Mouse (Mus musculus): Measurements from ENCODE around the gene Cep152. TPM values are rescaled to one million over a fixed set of nuclear protein-coding genes. Genes with fewer than 3 reads are reported as not detected.

Gene Cep152
- total RNA-seq, 2 experiments from 2014 or later: 3.2 to 4.1 TPM

DNA sequence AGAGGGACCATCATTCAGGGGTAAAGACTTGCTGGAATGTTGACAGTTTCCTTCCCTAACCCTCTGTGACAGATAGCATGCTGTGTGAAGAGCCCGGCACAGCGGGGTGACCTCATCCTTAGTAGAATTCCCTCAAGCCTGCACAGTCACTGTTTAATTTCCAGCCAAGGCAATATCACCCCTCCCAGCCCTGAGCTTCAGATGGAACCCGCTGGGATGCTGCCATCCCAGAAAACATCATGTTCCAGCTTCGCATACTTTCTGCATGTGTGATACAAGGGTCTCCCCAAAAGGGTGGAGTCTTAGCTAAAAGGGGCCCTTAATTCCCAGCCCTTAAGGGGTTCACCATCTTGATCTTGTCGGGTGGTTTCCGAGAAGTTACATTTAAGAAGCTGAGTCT lies 94.2 kb downstream of the Cep152 start:
- no peak for DNase-seq (ENCODE audit: low spot score in 2 of 2)
- Histone ChIP-seq H3K4me3 (no peak overlapping the region), H3K27ac (no peak overlapping the region)
- TF ChIP-seq CTCF (conservative IDR thresholded peaks at IDR 0.05): no peak

DNA sequence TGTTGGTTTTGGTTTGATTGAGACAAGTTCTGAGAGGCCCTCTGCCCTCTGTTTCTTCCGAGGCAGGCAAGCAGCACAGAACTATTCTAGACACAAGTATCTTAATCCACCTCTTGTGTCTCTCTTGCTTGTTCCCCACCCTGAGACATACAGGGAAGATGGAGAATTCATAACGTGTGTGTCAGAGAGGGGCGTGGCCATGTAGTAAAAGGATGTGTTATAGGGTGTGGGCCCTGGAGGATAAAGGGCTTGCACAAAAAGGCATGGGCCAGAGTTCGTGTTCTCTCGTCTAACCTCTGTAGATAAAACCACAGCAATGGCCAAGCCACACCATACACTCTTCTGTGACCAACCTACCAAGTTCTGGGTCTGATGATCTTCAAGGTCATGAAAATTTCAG lies 98.3 kb downstream of the Cep152 start:
- no peak for TF ChIP-seq CTCF (conservative IDR thresholded peaks at IDR 0.05)
- no peak overlapping the region for H3K4me3 ChIP-seq
- H3K27ac ChIP-seq: no peak overlapping the region
- DNase-seq (ENCODE audit: low spot score in 2 of 2): no peak

DNA sequence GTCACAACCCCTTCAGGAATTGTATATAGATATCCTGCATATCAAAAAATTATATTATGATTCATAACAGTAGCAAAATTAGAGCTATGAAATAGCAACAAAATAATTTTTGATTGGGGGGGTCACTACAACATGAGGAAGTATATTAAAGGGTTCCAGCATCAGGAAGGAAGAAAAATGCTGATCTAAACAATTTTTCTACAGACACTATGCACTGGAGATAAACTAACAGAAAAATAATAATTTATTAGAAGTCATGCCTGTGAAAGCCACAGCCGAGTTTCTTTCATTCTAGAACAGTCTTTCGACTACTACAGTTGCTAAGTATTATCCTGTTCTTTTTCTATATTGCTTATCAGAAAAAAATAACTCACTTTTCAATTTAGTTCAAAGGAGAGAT lies 99.4 kb downstream of the Cep152 start:
- TF ChIP-seq CTCF (conservative IDR thresholded peaks at IDR 0.05): no peak
- DNase-seq (ENCODE audit: low spot score in 2 of 2): no peak
- no peak overlapping the region for H3K4me3 ChIP-seq

GRCm38 (mm10) chr2:125516594-125516993 lies 108.3 kb downstream of the Cep152 start:
- DNase-seq (ENCODE audit: low spot score in 2 of 2): no peak
- H3K27ac ChIP-seq: no peak overlapping the region
- TF ChIP-seq CTCF (conservative IDR thresholded peaks at IDR 0.05): no peak
- no peak overlapping the region for H3K4me3 ChIP-seq

More for the DNA sequence above, 99.4 kb downstream of the Cep152 start:
- H3K27ac ChIP-seq: no peak overlapping the region

- Histone ChIP-seq H3K27ac (no peak overlapping the region), H3K4me3 (no peak overlapping the region)
- DNase-seq (ENCODE audit: low spot score in 2 of 2): no peak
- no peak for TF ChIP-seq CTCF (conservative IDR thresholded peaks at IDR 0.05)
These were observed 109.4 kb downstream of the Cep152 start for GRCm38 (mm10) chr2:125515291-125516057.

- Histone ChIP-seq H3K4me3 (no peak overlapping the region), H3K27ac (no peak overlapping the region)
- TF ChIP-seq CTCF (conservative IDR thresholded peaks at IDR 0.05): no peak
- no peak for DNase-seq (ENCODE audit: low spot score in 2 of 2)
These were observed 110.5 kb downstream of the Cep152 start for GRCm38 (mm10) chr2:125514391-125514790.

Other genes starting within 250 kb of the Cep152 start
- gene Gm9913, start 120.0 kb downstream of the Cep152 start, total RNA-seq (2021): under 1 TPM; 0.33 to 0.49 TPM
- 10 to 100 TPM in 1 of 2 experiments, 1 to 10 TPM in 1; 8.7 to 10.4 TPM for gene Fbn1, start 117.1 kb downstream of the Cep152 start, total RNA-seq (2021)
- 100 to 1,000 TPM; 246 to 261 TPM for gene Eid1, start 48.0 kb upstream of the Cep152 start, total RNA-seq (2021)
- gene Shc4, start 99.0 kb upstream of the Cep152 start, total RNA-seq (2021): 1 to 10 TPM; 4.1 to 4.2 TPM
- 10 to 100 TPM; 94.4 to 97.7 TPM for gene Secisbp2l, start 157.8 kb upstream of the Cep152 start, total RNA-seq (2021)
- 10 to 100 TPM; 25.8 to 26.0 TPM for gene Galk2, start 234.0 kb upstream of the Cep152 start, total RNA-seq (2021)
- 100 to 1,000 TPM; 111 to 119 TPM for gene Cops2, start 234.0 kb upstream of the Cep152 start, total RNA-seq (2021)

Measured in layer of hippocampus, adult 2 months (tissue).